Mouse (Mus musculus) neutrophil, adult 83 days (primary cell): Measurements from ENCODE around the gene Rpl29. TPM values are rescaled to one million over a fixed set of nuclear protein-coding genes. Genes with fewer than 3 reads are reported as not detected.

ENCODE experiments used
- total RNA-seq, 2 experiments: library from RNA; stranded (reverse); gene quantifications; one replicate each; pipeline ENCODE4 v1.2.4; 2023

The Rpl29 gene
- 100 to 1,000 TPM; 320 to 397 TPM for total RNA-seq

DNA sequence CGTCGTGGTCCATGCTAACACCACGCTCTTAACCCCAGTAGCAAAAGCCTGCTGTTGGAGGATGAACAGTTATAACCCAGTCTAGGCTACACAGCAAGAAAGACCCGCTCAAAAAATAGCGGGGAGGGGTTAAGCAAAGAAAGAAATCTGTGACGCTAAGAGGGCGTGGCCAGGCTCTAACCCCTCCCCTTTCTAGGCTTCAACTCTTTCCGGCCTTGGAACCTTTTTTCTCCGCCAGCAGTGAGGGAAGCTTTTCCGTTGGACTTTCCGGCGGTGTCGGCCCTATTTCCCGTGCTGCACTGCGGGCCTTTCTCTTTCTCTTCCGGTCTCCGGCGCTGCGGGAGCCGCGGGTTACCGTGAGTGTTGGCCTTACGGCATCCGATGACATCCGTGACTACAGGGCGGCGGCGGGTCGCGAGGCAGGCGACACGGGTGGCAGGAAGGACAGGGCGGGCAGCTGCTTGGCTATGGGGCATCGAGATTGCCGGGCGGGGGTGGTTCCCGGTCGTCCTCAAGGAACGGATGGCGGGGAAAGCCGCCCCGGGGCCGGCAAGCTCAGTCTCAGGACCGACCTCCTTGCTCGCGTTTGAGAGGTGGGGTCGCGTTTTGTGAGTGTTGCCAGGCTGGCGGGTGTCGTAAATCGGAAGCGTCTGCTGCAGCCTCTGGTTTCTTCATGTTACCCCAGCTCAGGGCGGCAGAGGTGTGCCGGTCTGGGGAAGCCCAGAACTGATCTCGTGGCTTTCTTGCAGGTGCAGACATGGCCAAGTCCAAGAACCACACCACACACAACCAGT, at the start of gene Rpl29:
TSS of gene Rpl29 (plus strand) at position 234 of the 794 bp plus-strand sequence.

GRCm38 (mm10) chr9:106447348-106447747, 18.1 kb downstream of the Rpl29 start, which contains the start of the genes Abhd14b and Abhd14a:
Abhd14b (plus strand) TSS chr9:106447459.
Abhd14a (minus strand) TSS chr9:106447678.

DNA sequence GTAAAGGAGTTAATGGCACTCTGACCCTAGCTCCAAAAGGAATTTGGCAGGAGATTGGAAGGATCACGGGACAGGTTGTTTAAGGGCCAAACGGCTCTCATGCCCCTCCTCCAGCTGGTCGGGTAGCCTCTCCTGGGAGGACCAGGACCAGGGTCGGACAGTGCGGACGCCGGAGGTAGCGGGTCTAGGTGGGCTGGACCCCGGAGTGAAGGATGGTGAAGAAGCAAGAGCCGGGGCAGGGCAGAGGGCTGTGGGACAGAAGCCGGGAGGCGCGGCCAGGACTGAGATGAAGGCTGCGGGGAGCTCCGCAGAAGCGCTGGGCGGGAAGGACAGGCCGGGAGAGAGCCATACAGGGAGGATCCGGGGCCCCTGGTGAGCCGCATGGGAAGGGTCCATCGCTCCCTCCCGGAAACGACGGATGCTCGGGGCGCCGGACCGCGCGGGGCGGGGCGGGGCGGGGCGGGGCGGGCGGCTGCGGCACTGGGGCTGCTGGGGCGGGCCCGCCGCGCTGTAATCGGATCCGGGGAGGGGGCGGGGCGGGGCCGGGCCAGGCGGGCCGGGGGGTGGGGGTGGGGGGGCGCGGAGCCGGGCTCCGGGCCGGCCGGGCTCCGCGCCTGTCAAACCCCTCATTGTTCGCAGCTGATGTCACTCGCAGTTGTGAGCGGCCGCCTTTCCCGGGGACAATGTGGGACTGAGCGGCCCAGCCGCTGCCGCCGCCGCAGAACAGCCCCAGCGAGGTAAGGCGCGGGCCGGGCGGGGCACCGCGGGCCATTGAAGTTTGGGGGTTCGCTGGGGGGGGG, 24.2 kb downstream of the Rpl29 start, which contains the start of gene Pcbp4:
TSS of gene Pcbp4 (plus strand) at position 21 of the 800 bp plus-strand sequence.

DNA sequence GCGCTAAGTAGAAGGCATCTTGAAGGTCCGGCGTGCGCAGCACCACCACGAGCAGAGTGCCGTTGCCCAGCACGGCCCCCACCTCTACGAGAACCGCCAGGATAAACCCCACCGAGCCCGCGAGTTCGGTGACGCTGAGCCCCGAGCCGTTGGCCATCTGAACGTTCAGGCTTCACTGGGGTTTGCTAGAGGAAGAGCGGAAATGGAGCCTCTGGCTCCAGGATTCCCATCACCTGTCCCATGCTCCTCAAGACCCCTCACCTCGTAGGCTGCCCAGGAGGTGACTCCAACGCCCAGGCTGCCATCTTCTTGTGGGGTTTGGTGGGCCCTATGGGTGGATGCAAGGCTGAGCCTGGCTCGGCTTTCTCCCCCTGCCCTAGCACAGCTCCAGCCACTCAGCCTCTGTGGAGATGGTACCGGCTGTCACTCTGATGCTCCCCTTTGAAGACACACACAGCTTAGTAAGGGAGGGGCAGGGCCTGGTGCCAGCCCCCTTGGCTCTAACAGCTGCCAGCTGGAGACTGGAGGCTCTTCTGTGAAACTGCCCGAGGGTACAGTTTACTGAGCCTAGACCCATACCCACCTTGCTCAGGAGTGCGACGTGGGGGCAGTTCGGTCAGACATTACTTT, 36.4 kb downstream of the Rpl29 start, which contains the start of gene Gpr62:
TSS of gene Gpr62 (minus strand) at position 368 of the 630 bp plus-strand sequence.

DNA sequence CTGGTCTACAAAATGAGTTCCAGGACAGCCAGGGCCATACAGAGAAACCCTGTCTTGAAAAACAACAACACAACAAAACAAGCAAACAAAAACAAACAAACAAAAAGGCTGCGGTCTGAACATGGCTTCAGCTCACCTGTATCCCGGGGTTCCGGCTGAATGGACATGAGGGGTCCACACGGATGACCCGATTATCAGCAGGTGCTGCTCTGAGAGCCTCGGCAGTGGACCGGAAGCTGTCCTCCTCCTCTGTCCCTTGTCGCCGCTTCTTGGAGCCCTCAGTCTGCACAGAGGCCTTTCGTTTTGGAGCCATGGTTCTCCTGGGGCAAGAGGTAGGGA, 46.4 kb downstream of the Rpl29 start, which contains the start of gene Rrp9:
TSS of gene Rrp9 (plus strand) at position 301 of the 339 bp plus-strand sequence.

DNA sequence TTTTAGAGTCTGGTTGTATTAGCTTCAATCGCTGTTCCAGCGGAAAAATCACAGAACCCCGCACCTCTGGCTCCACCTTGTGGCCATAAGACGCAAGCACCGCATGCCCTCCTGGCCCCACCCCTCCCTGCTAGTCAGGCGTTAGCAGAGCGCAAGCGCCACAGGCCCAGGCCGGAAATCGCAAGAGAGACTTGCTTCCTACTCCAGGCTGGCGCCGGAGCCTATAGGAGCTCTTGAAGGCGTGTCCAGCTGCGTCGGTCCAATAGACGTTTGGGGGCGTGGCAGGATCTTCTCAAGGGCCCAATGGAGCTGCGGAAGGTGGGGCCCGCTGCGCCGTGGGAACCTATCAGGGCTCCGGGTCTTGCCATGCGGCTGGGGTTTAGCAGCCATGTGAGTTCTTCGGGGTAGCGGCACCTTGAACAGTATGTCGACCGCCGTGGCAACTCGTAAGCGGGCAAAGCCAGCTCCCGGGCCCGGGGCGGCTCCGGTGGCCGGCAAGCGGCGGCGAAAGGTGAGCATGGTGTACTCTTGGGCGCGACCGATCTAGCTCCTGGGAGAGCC, 47.8 kb downstream of the Rpl29 start, which contains the start of gene Parp3:
TSS of gene Parp3 (minus strand) at position 26 of the 561 bp plus-strand sequence.

Other genes with a start within 250 kb of the Rpl29 start
- 100 to 1,000 TPM; 132 to 139 TPM for gene Ppm1m, start 229.7 kb upstream of the Rpl29 start, total RNA-seq
- 100 to 1,000 TPM; 166 to 171 TPM for gene Twf2, start 226.3 kb upstream of the Rpl29 start, total RNA-seq
- gene Tlr9, start 206.9 kb upstream of the Rpl29 start, total RNA-seq: 10 to 100 TPM; 14.7 to 15.4 TPM
- 100 to 1,000 TPM; 215 to 220 TPM for gene Alas1, start 180.8 kb upstream of the Rpl29 start, total RNA-seq
- 10 to 100 TPM; 17.3 to 17.5 TPM for gene Poc1a, start 148.4 kb upstream of the Rpl29 start, total RNA-seq
- gene Dusp7, start 60.8 kb upstream of the Rpl29 start, total RNA-seq: 10 to 100 TPM; 22.1 to 25.2 TPM
- gene Acy1, start 8.9 kb downstream of the Rpl29 start, total RNA-seq: 1 to 10 TPM; 4.6 to 5.3 TPM
- gene Abhd14b, start 18.0 kb downstream of the Rpl29 start, total RNA-seq: 1 to 10 TPM; 1.2 to 1.3 TPM
- 1 to 10 TPM; 1.8 to 1.9 TPM for gene Abhd14a, start 18.2 kb downstream of the Rpl29 start, total RNA-seq
- 1 to 10 TPM; 1.6 to 2.2 TPM for gene Pcbp4, start 23.8 kb downstream of the Rpl29 start, total RNA-seq
- not detected for gene Gpr62, start 36.5 kb downstream of the Rpl29 start, total RNA-seq
- gene Rrp9, start 46.5 kb downstream of the Rpl29 start, total RNA-seq: 10 to 100 TPM in 1 of 2 experiments, 1 to 10 TPM in 1; 8.3 to 13.0 TPM
- gene Parp3, start 47.5 kb downstream of the Rpl29 start, total RNA-seq: 10 to 100 TPM; 12.8 to 18.8 TPM
- gene Iqcf1, start 70.5 kb downstream of the Rpl29 start, total RNA-seq: not detected
- not detected for gene Iqcf5, start 85.1 kb downstream of the Rpl29 start, total RNA-seq
- gene Iqcf3, start 132.2 kb downstream of the Rpl29 start, total RNA-seq: not detected
- not detected for gene Iqcf4, start 141.5 kb downstream of the Rpl29 start, total RNA-seq
- gene Iqcf6, start 197.1 kb downstream of the Rpl29 start, total RNA-seq: not detected
- gene Grm2, start 226.6 kb downstream of the Rpl29 start, total RNA-seq: not detected